Mouse (Mus musculus) midbrain, embryonic 14.5 days (tissue): ENCODE data around the gene Erg. TPM values are rescaled to one million over a fixed set of nuclear protein-coding genes. Genes with fewer than 3 reads are reported as not detected.

ENCODE experiments used
- ATAC-seq: fragments of 200-750 bp; cut with Nextera tagmentation; 2 replicates; pipeline ENCODE4 v1.8.0; 2017; ENCODE audit warnings: moderate number of reproducible peaks, moderate library complexity; ENCODE audit not compliant: low FRiP score, low TSS enrichment
- DNase-seq: peaks from one replicate; pipeline ENCODE4 v3.0.0-alpha.2; 2015
- H3K27ac ChIP-seq: fragments of 300-500 bp; sonication (generic); replicated peaks from 2 replicates; pipeline ENCODE4 v1.5.1; 2014; ENCODE audit warnings: mild to moderate bottlenecking, low read depth, low read length, moderate library complexity
- H3K27me3 ChIP-seq: fragments of 300-500 bp; sonication (generic); 2 replicates; pipeline ENCODE4 v1.6.1; 2014; ENCODE audit warnings: low read length, control low read depth, mixed read lengths; ENCODE audit not compliant: control insufficient read depth, insufficient read depth
- H3K36me3 ChIP-seq: fragments of 300-500 bp; sonication (generic); 2 replicates; pipeline ENCODE4 v1.6.1; 2014; ENCODE audit warnings: low read length, control low read depth; ENCODE audit not compliant: control insufficient read depth, insufficient read depth
- H3K4me1 ChIP-seq: fragments of 300-500 bp; sonication (generic); 2 replicates; pipeline ENCODE4 v1.6.1; 2014; ENCODE audit warnings: mild to moderate bottlenecking, antibody characterized with exemption, low read length, control low read depth; ENCODE audit not compliant: control insufficient read depth, insufficient read depth
- H3K4me2 ChIP-seq: fragments of 300-500 bp; sonication (generic); 2 replicates; pipeline ENCODE4 v1.6.1; 2014; ENCODE audit warnings: mild to moderate bottlenecking, low read length, moderate library complexity
- H3K4me3 ChIP-seq: fragments of 300-500 bp; sonication (generic); replicated peaks from 2 replicates; pipeline ENCODE4 v1.5.1; 2014; ENCODE audit warnings: low read depth, low read length
- H3K9ac ChIP-seq: fragments of 300-500 bp; sonication (generic); replicated peaks from 2 replicates; pipeline ENCODE4 v1.6.1; 2014; ENCODE audit warnings: mild to moderate bottlenecking, low read length, moderate library complexity
- H3K9me3 ChIP-seq: fragments of 300-500 bp; sonication (generic); 2 replicates; pipeline ENCODE4 v1.6.1; 2016; ENCODE audit warnings: low read length, control low read depth, mixed read lengths; ENCODE audit not compliant: control insufficient read depth
- whole genome bisulfite sequencing: fragments of 180-500 bp; shearing (Covaris S2); extraction: QIAGEN DNeasy Blood & Tissue Kit; methylation state at CpG from one replicate; pipeline ENCODE4 v1.1.7; 2014; 5-methylcytosine and 5-hydroxymethylcytosine counted together
- polyA plus RNA-seq: library from polyadenylated mRNA; unstranded; fragments of >200 nt; fragmentation: Nextera tagmentation; extraction: Ambion mirVana; gene quantifications from 2 replicates; pipeline ENCODE4 v1.2.1, GENCODE M21; 2014

Gene Erg
- polyA plus RNA-seq, 1 experiment from 2014 or later, result 1.3 TPM

- WGBS, result 91% methylated on average over 7 of the region's 7 CpGs
- H3K4me2 ChIP-seq, result no peak overlapping the region
- DNase-seq, result no peak
- H3K9ac ChIP-seq, result no peak overlapping the region
- no peak overlapping the region for H3K27ac ChIP-seq
- H3K27me3 ChIP-seq, result no peaks in the 10 kb centered on the region
- H3K4me1 ChIP-seq, result no peaks in the 10 kb centered on the region
- no peaks in the 10 kb centered on the region for H3K9me3 ChIP-seq
- no peaks in the 10 kb centered on the region for H3K36me3 ChIP-seq
- no peak overlapping the region for H3K4me3 ChIP-seq
- no peak for ATAC-seq
Observed at GRCm38 (mm10) chr16:95461941-95462340, 124.5 kb downstream of the Erg start.

- no peaks in the 10 kb centered on the region for H3K4me1 ChIP-seq
- no peaks in the 10 kb centered on the region for H3K36me3 ChIP-seq
- no peak overlapping the region for H3K27ac ChIP-seq
- H3K4me3 ChIP-seq, result no peak overlapping the region
- DNase-seq (no peak), ATAC-seq (no peak)
- H3K27me3 ChIP-seq, result no peaks in the 10 kb centered on the region
- no peak overlapping the region for H3K4me2 ChIP-seq
- H3K9ac ChIP-seq, result no peak overlapping the region
- 85% methylated on average over 2 of the region's 2 CpGs for WGBS
- H3K9me3 ChIP-seq, result no peaks in the 10 kb centered on the region
Observed at GRCm38 (mm10) chr16:95460336-95460735, 126.1 kb downstream of the Erg start.

GRCm38 (mm10) chr16:95459325-95459691, 127.1 kb downstream of the Erg start:
- H3K9ac ChIP-seq, result no peak overlapping the region
- 79% methylated on average over 5 of the region's 5 CpGs for WGBS
- H3K4me1 ChIP-seq, result no peaks in the 10 kb centered on the region
- ATAC-seq, result no peak
- no peak for DNase-seq
- H3K4me3 ChIP-seq, result no peak overlapping the region
- no peak overlapping the region for H3K4me2 ChIP-seq
- no peaks in the 10 kb centered on the region for H3K27me3 ChIP-seq
- H3K27ac ChIP-seq, result no peak overlapping the region
- no peaks in the 10 kb centered on the region for H3K9me3 ChIP-seq
- no peaks in the 10 kb centered on the region for H3K36me3 ChIP-seq

- WGBS, result 92% methylated on average over 17 of the region's 17 CpGs
- Histone ChIP-seq H3K4me1 (no peaks in the 10 kb centered on the region), H3K27me3 (no peaks in the 10 kb centered on the region), H3K4me3 (no peak overlapping the region), H3K9ac (no peak overlapping the region), H3K27ac (no peak overlapping the region), H3K4me2 (no peak overlapping the region), H3K9me3 (no peaks in the 10 kb centered on the region), H3K36me3 (no peaks in the 10 kb centered on the region)
- ATAC-seq, result no peak
- DNase-seq, result no peak
Observed at GRCm38 (mm10) chr16:95458590-95459324, 127.6 kb downstream of the Erg start.

GRCm38 (mm10) chr16:95457006-95457405, 129.4 kb downstream of the Erg start:
- no peaks in the 10 kb centered on the region for H3K4me1 ChIP-seq
- DNase-seq (no peak), ATAC-seq (no peak)
- WGBS, result 85% methylated on average over 3 of the region's 3 CpGs
- H3K36me3 ChIP-seq, result no peaks in the 10 kb centered on the region
- H3K4me3 ChIP-seq, result no peak overlapping the region
- no peak overlapping the region for H3K27ac ChIP-seq
- no peak overlapping the region for H3K9ac ChIP-seq
- H3K4me2 ChIP-seq, result no peak overlapping the region
- H3K27me3 ChIP-seq, result no peaks in the 10 kb centered on the region
- no peaks in the 10 kb centered on the region for H3K9me3 ChIP-seq

- 91% methylated on average over 8 of the region's 8 CpGs for WGBS
- no peak overlapping the region for H3K4me3 ChIP-seq
- DNase-seq, result no peak
Observed at GRCm38 (mm10) chr16:95455896-95456295, 130.5 kb downstream of the Erg start.

GRCm38 (mm10) chr16:95455461-95455860, 130.9 kb downstream of the Erg start:
- Histone ChIP-seq H3K27ac (no peak overlapping the region), H3K4me2 (no peak overlapping the region), H3K36me3 (no peaks in the 10 kb centered on the region), H3K27me3 (no peaks in the 10 kb centered on the region), H3K9me3 (no peaks in the 10 kb centered on the region), H3K4me1 (no peaks in the 10 kb centered on the region), H3K9ac (no peak overlapping the region), H3K4me3 (no peak overlapping the region)
- ATAC-seq (no peak), DNase-seq (no peak)
- 96% methylated on average over 5 of the region's 5 CpGs for WGBS

More at GRCm38 (mm10) chr16:95455896-95456295, 130.5 kb downstream of the Erg start:
- Histone ChIP-seq H3K9me3 (no peaks in the 10 kb centered on the region), H3K27me3 (no peaks in the 10 kb centered on the region), H3K27ac (no peak overlapping the region), H3K4me1 (no peaks in the 10 kb centered on the region), H3K4me2 (no peak overlapping the region), H3K9ac (no peak overlapping the region), H3K36me3 (no peaks in the 10 kb centered on the region)
- ATAC-seq, result no peak

- DNase-seq (no peak), ATAC-seq (no peak)
- Histone ChIP-seq H3K4me2 (no peak overlapping the region), H3K27me3 (no peaks in the 10 kb centered on the region), H3K4me1 (no peaks in the 10 kb centered on the region), H3K4me3 (no peak overlapping the region), H3K9ac (no peak overlapping the region), H3K36me3 (no peaks in the 10 kb centered on the region), H3K27ac (no peak overlapping the region), H3K9me3 (no peaks in the 10 kb centered on the region)
- WGBS, result 96% methylated on average over 8 of the region's 8 CpGs
Observed at GRCm38 (mm10) chr16:95452411-95452810, 134.0 kb downstream of the Erg start.

GRCm38 (mm10) chr16:95449361-95449725, 137.1 kb downstream of the Erg start:
- Histone ChIP-seq H3K4me3 (no peak overlapping the region), H3K4me2 (no peak overlapping the region), H3K9me3 (no peaks in the 10 kb centered on the region), H3K9ac (no peak overlapping the region), H3K27me3 (no peaks in the 10 kb centered on the region), H3K27ac (no peak overlapping the region), H3K36me3 (no peaks in the 10 kb centered on the region), H3K4me1 (no peaks in the 10 kb centered on the region)
- no peak for DNase-seq
- no peak for ATAC-seq
- WGBS, result 89% methylated on average over 5 of the region's 5 CpGs
